Mouse (Mus musculus) brain, embryonic 14.5 days (tissue): ENCODE measurements at regions not wholly inside any gene's neighbourhood (a gene's known extent, or its start where the extent isn't known, plus 50 kb on each side); places are given as distances from the start of the nearest gene placed in this dataset.
"Not testable (repeated sequence)": the region's sequence is repeated elsewhere in the genome, so short reads cannot be mapped to it uniquely, and the experiment has no call there.

Experiments
- CTCF ChIP-seq: fragments of 200-500 bp; IDR thresholded peaks from 2 replicates; pipeline ENCODE4 v1.5.1; 2012; ENCODE audit warnings: inconsistent platforms, mild to moderate bottlenecking, moderate library complexity, borderline replicate concordance; ENCODE audit not compliant: insufficient read depth, insufficient read length; ENCODE audit errors: extremely low read depth
- POLR2A ChIP-seq: fragments of 200-500 bp; IDR thresholded peaks from 2 replicates; pipeline ENCODE4 v1.6.1; 2012; ENCODE audit warnings: mild to moderate bottlenecking, inconsistent platforms, borderline replicate concordance; ENCODE audit not compliant: poor library complexity, insufficient read depth, insufficient read length, severe bottlenecking; ENCODE audit errors: extremely low read depth

DNA sequence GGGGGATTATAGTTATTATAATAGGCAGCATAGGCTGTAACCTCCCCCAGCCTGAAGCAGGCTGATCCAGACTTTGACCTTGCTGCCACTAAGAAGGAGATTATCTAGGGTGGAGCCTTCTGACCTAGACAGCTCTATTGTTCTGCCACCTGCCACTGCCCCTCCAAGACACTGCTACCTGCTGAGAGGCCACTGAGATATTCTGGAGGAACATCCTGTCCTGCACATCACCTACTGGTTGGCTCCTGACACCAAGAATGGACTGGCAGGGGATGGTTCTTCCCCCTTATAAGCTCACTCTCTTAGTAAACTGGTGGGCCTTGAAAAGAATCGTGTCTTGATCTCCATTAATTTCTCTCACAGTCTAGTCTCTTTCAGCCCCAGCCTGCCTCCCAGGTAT, 55.6 kb upstream of the Prl4a1 start:
- not testable (repeated sequence) for TF ChIP-seq CTCF, POLR2A
